Mouse (Mus musculus) spleen, adult 2 months (tissue): Measurements from ENCODE around the gene Sult2b1. TPM values are rescaled to one million over a fixed set of nuclear protein-coding genes. Genes with fewer than 3 reads are reported as not detected.

ENCODE experiments used
- DNase-seq, 2 experiments: peaks; one replicate each; pipeline versions ENCODE4 v3.0.0 to v3.0.0-alpha.2; 2012 to 2021; ENCODE audit warnings: low spot score in 2 of 2, low read depth in 1 of 2
- H3K27ac ChIP-seq: fragments of 200-500 bp; 2 replicates; pipeline ENCODE4 v1.5.1; 2012; ENCODE audit warnings: low read length, inconsistent platforms; ENCODE audit not compliant: insufficient read depth
- H3K27me3 ChIP-seq: fragments of 200-500 bp; 2 replicates; pipeline ENCODE4 v1.6.1; 2012; ENCODE audit warnings: mild to moderate bottlenecking, moderate library complexity, low read length, inconsistent platforms; ENCODE audit not compliant: control insufficient read depth, insufficient read depth
- H3K36me3 ChIP-seq: fragments of 200-500 bp; 2 replicates; pipeline ENCODE4 v1.6.1; 2012; ENCODE audit warnings: mild to moderate bottlenecking, low read length, inconsistent platforms; ENCODE audit not compliant: control insufficient read depth, insufficient read depth
- H3K4me1 ChIP-seq: fragments of 200-500 bp; 2 replicates; pipeline ENCODE4 v1.6.1; 2011; ENCODE audit warnings: inconsistent platforms; ENCODE audit not compliant: control insufficient read depth, insufficient read depth, insufficient read length
- H3K4me3 ChIP-seq: fragments of 200-500 bp; 2 replicates; pipeline ENCODE4 v1.5.1; 2011; ENCODE audit warnings: mild to moderate bottlenecking, inconsistent platforms; ENCODE audit not compliant: insufficient read depth, insufficient read length; ENCODE audit errors: extremely low read depth
- CTCF ChIP-seq: fragments of 200-500 bp; IDR thresholded peaks from 2 replicates; pipeline ENCODE4 v1.5.1; 2011; ENCODE audit warnings: mild to moderate bottlenecking, inconsistent platforms; ENCODE audit not compliant: insufficient read depth, insufficient read length, insufficient replicate concordance; ENCODE audit errors: extremely low read depth
- POLR2A ChIP-seq: fragments of 200-500 bp; IDR thresholded peaks from 2 replicates; pipeline ENCODE4 v1.6.1; 2011; ENCODE audit warnings: low read depth, low read length, inconsistent platforms
- WGBS: fragments of 180-500 bp; shearing (Covaris S2); methylation state at CpG from one replicate; pipeline ENCODE4 v1.1.7; 2018; 5-methylcytosine and 5-hydroxymethylcytosine counted together
- polyA plus RNA-seq: library from polyadenylated mRNA; depleted of rRNA; stranded (reverse); fragments of >200 nt; gene quantifications from 2 replicates; pipeline ENCODE4 v1.2.3, GENCODE M21; 2012

Gene Sult2b1
- polyA plus RNA-seq, 1 experiment: 0.76 TPM

DNA sequence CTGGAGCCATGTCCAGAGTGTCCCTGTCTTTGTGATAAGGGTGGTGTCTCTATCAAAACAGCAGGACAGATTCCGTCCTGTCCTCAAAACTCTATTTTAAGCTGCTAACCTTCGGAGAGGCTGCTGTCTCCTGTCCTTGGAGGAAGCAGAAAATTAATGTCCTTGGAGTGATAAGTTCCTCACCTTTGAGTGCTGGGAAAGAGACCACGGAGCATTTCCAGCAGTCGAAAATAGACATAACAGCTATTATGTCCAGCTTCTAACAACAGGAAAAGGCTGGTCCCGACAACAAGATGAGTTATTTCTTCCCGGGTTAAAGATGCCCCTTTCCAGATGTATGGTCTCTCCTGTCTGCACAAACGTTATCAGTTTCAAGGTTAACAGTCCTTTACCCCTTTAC lies 9.2 kb downstream of the Sult2b1 start:
- 72% methylated on average over 7 of the region's 7 CpGs for WGBS
- DNase-seq: no peak
- Histone ChIP-seq H3K27ac (no peak overlapping the region), H3K4me3 (no peak overlapping the region), H3K36me3 (no peaks in the 10 kb centered on the region), H3K27me3 (no peaks in the 10 kb centered on the region), H3K4me1 (peaks cover 6% of the 10 kb centered on the region; the same call in 1 of the 2 replicates)
- no peak for TF ChIP-seq CTCF
- TF ChIP-seq POLR2A: no peak

DNA sequence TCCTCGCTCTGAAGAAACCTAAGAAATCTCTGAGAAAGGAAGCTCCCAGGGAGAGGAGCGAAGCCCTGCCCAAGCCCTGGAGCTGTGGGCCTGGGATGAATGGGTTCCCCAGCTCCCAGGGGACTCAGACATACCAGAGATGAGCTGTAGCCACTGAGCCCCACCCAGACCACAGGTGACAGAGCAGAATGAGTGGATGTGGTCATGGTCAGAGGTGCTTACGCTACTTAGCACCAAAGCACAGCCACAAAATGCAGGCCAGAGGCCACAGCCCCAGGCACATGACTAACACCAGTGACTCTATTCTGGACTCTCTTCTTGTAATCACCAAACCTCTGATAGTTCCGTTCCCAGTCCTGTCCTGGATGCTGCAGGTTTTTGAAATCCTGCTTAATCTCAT lies 13.4 kb downstream of the Sult2b1 start:
- peak in 1 of 2 experiments; percentile 4 for DNase-seq
- no peaks in the 10 kb centered on the region for H3K4me1 ChIP-seq
- TF ChIP-seq POLR2A (no peak), CTCF (no peak)
- WGBS: 65% methylated on average over 4 of the region's 4 CpGs
- H3K4me3 ChIP-seq: no peak overlapping the region
- H3K27me3 ChIP-seq: no peaks in the 10 kb centered on the region
- no peak overlapping the region for H3K27ac ChIP-seq
- no peaks in the 10 kb centered on the region for H3K36me3 ChIP-seq

DNA sequence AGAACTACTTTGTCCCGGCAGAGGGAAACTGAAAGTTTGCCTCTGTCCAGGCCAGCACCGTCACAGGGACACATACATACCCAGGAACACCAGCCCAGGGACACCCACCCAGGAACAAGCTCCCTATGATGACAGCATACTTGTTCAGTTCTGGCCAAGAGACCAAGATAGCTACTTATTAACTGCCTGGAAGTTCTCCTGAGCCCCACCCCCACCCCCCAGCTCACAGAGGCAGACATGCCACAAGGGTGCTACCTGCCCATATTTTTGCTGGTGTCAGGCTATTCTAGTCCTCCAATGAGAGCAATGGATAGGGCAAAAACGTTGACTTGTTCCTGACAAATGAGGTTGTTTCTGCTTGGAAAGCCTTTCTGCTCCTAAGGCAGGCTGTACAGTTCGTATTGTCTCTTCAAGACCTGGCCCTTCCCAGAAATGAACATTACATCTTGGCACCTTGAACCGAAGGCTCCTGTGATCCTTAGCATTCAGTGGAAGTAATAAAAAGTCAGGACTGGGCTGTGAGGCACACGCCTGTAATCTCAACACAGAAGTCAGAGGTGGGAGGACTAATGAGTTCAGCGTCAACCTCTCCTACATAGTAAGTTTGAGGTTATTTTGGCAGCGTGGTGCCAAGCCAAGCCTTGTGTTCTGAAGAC lies 13.9 kb downstream of the Sult2b1 start:
- TF ChIP-seq POLR2A: no peak
- no peak for TF ChIP-seq CTCF
- WGBS: 75% methylated on average over 8 of the region's 8 CpGs
- no peak for DNase-seq
- H3K4me1 ChIP-seq: no peaks in the 10 kb centered on the region
- H3K27me3 ChIP-seq: no peaks in the 10 kb centered on the region
- H3K4me3 ChIP-seq: no peak overlapping the region
- no peaks in the 10 kb centered on the region for H3K36me3 ChIP-seq
- H3K27ac ChIP-seq: no peak overlapping the region

GRCm38 (mm10) chr7:45767500-45767899 lies 17.0 kb downstream of the Sult2b1 start:
- Histone ChIP-seq H3K27ac (no peak overlapping the region), H3K4me1 (no peaks in the 10 kb centered on the region)
- 96% methylated on average over 6 of the region's 6 CpGs for WGBS

DNA sequence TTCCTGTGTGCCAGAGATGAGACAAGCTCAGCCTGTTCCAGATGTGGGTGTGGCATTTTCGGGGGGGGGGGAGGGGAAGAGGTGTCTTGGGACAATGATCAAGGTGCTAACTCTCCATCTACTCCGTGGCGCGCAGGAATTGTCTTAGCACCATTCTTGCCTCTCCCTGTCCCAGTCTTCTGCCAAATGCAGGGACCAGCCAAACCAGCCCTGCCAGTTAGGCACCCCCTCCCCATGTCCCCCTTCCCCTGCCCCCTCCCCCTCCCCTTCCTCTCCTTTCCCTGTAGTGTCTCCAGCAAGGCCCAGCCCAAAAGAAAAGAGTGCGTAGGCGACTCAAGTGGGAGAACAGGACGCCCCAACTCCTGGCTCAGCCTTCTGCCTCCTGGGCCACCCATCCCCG lies 17.7 kb downstream of the Sult2b1 start:
- Histone ChIP-seq H3K27ac (no peak overlapping the region), H3K36me3 (no peaks in the 10 kb centered on the region), H3K4me3 (no peak overlapping the region), H3K27me3 (no peaks in the 10 kb centered on the region), H3K4me1 (no peaks in the 10 kb centered on the region)
- TF ChIP-seq POLR2A: no peak
- 83% methylated on average over 8 of the region's 8 CpGs for WGBS
- DNase-seq: no peak

More at GRCm38 (mm10) chr7:45767500-45767899, 17.0 kb downstream of the Sult2b1 start:
- no peak overlapping the region for H3K4me3 ChIP-seq
- no peak for DNase-seq
- H3K36me3 ChIP-seq: no peaks in the 10 kb centered on the region
- TF ChIP-seq CTCF (no peak), POLR2A (no peak)
- no peaks in the 10 kb centered on the region for H3K27me3 ChIP-seq

DNA sequence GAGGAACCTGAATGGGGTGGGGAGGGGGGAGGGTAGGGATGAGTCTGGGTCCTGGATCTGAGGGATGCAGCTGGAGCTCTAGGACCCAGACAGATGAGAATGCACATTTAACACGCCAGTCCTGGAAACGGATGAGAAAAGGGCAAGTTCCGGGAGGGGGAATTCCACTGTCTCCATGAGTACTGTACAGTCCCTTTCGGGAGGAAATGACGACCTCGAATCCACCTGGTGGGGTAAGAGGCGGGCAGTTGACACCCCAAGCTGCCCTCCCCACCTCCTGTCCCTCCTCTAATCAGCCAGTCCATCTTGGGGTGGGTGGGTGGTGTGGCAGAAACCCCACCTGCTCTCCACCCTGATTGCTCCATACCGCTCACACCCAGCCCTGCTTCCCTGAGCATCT lies 18.5 kb downstream of the Sult2b1 start:
- H3K4me1 ChIP-seq: no peaks in the 10 kb centered on the region
- DNase-seq: no peak
- H3K36me3 ChIP-seq: no peaks in the 10 kb centered on the region
- WGBS: 58% methylated on average over 8 of the region's 8 CpGs
- H3K4me3 ChIP-seq: no peak overlapping the region
- H3K27ac ChIP-seq: no peak overlapping the region
- no peak for TF ChIP-seq POLR2A
- no peak for TF ChIP-seq CTCF
- H3K27me3 ChIP-seq: no peaks in the 10 kb centered on the region

DNA sequence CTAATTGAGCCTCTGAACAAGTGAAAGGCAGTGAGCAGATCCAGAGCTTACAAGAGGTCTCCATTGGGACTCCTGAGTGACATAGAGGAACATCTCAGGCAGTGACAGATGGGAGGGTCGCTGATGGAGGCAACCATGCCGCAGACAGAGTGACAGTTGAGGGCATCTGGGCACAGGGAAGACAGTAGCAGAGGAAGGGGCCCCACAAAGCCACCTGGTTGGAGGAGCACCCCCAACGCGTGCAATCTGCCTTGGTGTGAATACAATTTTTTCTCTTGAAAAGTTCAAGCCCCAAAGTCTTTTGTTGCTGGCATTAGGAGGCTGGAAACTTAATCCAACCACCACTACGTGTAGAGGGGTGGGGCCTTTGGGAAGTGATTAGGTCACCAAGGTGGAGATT lies 24.3 kb downstream of the Sult2b1 start:
- Histone ChIP-seq H3K4me1 (no peaks in the 10 kb centered on the region; the same call in 1 of the 2 replicates), H3K27ac (no peak overlapping the region), H3K4me3 (no peak overlapping the region), H3K27me3 (peaks cover 9% of the 10 kb centered on the region; the same call in 1 of the 2 replicates), H3K36me3 (no peaks in the 10 kb centered on the region)
- WGBS: 55% methylated on average over 5 of the region's 5 CpGs
- TF ChIP-seq CTCF (no peak), POLR2A (no peak)
- DNase-seq: no peak
